Mouse (Mus musculus) G1E (cell line): ENCODE measurements around the gene Helb. TPM values are rescaled to one million over a fixed set of nuclear protein-coding genes. Genes with fewer than 3 reads are reported as not detected.

Experiments
- ATAC-seq: 2 replicates; pipeline ENCODE4 v1.8.0; 2016; ENCODE audit warnings: mild to moderate bottlenecking; ENCODE audit not compliant: insufficient number of reproducible peaks, poor library complexity, low FRiP score, severe bottlenecking; ENCODE audit errors: extremely low read depth
- DNase-seq: peaks from one replicate; pipeline ENCODE4 v3.0.0; 2012; ENCODE audit warnings: low spot score
- H3K27me3 ChIP-seq: 2 replicates; pipeline ENCODE4 v1.6.1; 2012; ENCODE audit warnings: mild to moderate bottlenecking, low read length, inconsistent platforms; ENCODE audit not compliant: insufficient read depth
- H3K36me3 ChIP-seq: replicated peaks from 2 replicates; pipeline ENCODE3; 2012; ENCODE audit warnings: mild to moderate bottlenecking, inconsistent platforms
- H3K4me1 ChIP-seq: 2 replicates; pipeline ENCODE4 v1.6.1; 2012; ENCODE audit warnings: low read depth, low read length, inconsistent platforms, mixed read lengths; ENCODE audit not compliant: insufficient read depth
- H3K4me3 ChIP-seq: 2 replicates; pipeline ENCODE4 v1.5.1; 2012; ENCODE audit warnings: low read depth, mild to moderate bottlenecking, inconsistent platforms, low read length, moderate library complexity, mixed read lengths
- H3K9me3 ChIP-seq: replicated peaks from 2 replicates; pipeline ENCODE4 v1.6.1; 2012; ENCODE audit warnings: inconsistent platforms
- CTCF ChIP-seq: IDR thresholded peaks from 2 replicates; pipeline ENCODE4 v1.5.1; 2012; ENCODE audit warnings: low read depth, low read length, inconsistent platforms, mixed read lengths
- GATA1 ChIP-seq: IDR thresholded peaks from 2 replicates; pipeline ENCODE4 v1.6.1; 2012; ENCODE audit warnings: borderline replicate concordance, low read length, inconsistent platforms, mixed read lengths
- GATA2 ChIP-seq: IDR thresholded peaks from 2 replicates; pipeline ENCODE4 v1.6.1; 2012; ENCODE audit warnings: low read depth, low read length, inconsistent platforms, borderline replicate concordance
- POLR2AphosphoS5 ChIP-seq: IDR thresholded peaks from 2 replicates; pipeline ENCODE4 v1.6.1; 2012; ENCODE audit warnings: low read depth, low read length, inconsistent platforms; ENCODE audit not compliant: insufficient replicate concordance
- TAL1 ChIP-seq: conservative IDR thresholded peaks from 2 replicates; pipeline ENCODE4 v1.6.1; 2012; ENCODE audit warnings: low read depth, low read length, inconsistent platforms, mixed read lengths
- polyA plus RNA-seq: library from polyadenylated mRNA; stranded (reverse); fragments of >175 nt; gene quantifications from 2 replicates; pipeline ENCODE4 v1.2.3, GENCODE M21; 2012
- total RNA-seq, 2 experiments: library from RNA; stranded (forward) in 1 of 2; stranded (reverse) in 1 of 2; fragments of 200-1000 nt in 1 of 2; fragments of >200 nt in 1 of 2; fragmentation: Nextera tagmentation in 1 of 2; gene quantifications; 2 replicates each; pipeline ENCODE4 v1.2.3; 2014 to 2017

Helb gene
- total RNA-seq (2014; fragmentation: Nextera tagmentation) (44.8 and 58.5 TPM in 2 replicates), total RNA-seq (2017) (47.7 and 51.0 TPM in 2 replicates), polyA plus RNA-seq (10.6 and 16.4 TPM in 2 replicates)

DNA sequence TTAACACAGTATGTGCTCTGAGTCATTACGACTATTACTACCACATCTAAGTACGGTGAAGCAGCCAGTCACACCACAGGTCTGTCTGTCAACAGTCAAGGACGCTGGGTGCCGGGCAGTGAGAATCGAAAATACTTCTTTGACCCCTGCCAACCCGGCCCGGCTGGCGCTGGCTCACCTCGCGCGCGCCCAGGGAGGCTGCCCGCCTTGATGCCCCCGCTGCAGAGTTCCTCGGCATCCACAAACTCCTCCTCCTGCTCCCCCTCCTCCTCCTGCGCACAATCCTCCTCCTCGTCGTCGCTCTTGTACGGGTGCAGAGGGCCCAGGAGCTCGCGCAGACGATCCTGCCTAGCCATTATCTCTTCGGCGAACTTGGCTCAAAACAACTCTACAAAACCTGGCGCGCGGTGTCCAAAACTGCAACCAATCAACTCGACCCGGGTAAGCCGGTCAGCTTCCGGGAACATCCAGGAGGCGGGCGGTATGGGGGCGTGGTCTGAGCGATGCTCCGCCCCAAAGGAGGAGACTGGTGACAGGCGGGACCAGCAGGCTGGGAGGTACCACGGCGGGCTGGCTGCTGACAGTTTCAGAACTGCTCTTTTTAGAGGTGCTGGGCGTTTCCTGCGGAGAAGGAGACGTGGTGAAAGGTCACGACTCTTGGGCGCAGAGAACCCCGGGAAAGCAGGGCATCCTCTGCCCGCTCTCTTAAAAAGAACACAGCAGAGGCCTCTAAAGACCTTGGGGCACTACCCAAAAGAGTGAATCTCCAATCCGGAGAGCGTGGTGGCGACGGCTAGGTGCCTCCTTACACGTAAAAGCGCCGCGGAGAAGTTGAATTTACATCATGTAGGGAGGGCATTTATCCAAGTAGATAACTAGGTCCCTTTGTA lies at the start of gene Helb:
Gene Helb (minus strand): TSS at position 481 of the 890 bp plus-strand sequence.
- H3K36me3 ChIP-seq: peaks cover 37% of the 10 kb centered on the region

DNA sequence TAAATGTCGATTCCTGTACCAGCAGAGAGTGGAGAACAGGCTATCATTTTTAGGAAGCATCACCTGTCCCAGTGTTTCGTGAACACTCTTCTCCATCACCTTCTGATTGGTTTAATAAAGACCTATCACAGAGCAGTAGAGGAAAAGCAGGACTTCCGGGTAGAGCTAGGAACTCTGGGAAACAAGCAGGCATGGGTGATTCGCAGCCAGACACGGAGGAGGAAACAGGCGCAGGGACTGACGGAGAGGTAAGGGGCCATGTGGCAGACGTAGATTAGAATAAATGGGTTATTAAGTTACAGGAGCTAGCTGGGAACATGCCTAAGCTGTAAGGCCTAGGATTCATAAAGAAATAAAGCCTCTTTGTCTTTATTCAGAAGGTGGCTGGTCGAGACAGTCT lies 47.7 kb upstream of the Helb start:
- H3K4me1 ChIP-seq: peaks cover 40% of the 10 kb centered on the region
- no peaks in the 10 kb centered on the region for H3K9me3 ChIP-seq
- peak; percentile 65 for DNase-seq
- no peaks in the 10 kb centered on the region for H3K27me3 ChIP-seq
- TF ChIP-seq CTCF (no peak), TAL1 (0 out of 2 replicates have a peak, but pooled peaks have one; percentile 23)
- peaks cover 28% of the 10 kb centered on the region for H3K36me3 ChIP-seq
- peak overlapping the region; percentile 70 for H3K4me3 ChIP-seq
- ATAC-seq: peak; percentile 84

More for the DNA sequence above, at the start of gene Helb:
- DNase-seq (peak; percentile 95), ATAC-seq (peak; percentile 94)
- Histone ChIP-seq H3K9me3 (no peaks in the 10 kb centered on the region), H3K4me1 (peaks cover 15% of the 10 kb centered on the region), H3K4me3 (peak within 1 kb of the TSS; percentile 85), H3K27me3 (no peaks in the 10 kb centered on the region)
- no peak for TF ChIP-seq GATA2
- no peak for TF ChIP-seq CTCF
- TF ChIP-seq POLR2AphosphoS5: no peak
- TF ChIP-seq TAL1: no peak
- TF ChIP-seq GATA1: no peak

DNA sequence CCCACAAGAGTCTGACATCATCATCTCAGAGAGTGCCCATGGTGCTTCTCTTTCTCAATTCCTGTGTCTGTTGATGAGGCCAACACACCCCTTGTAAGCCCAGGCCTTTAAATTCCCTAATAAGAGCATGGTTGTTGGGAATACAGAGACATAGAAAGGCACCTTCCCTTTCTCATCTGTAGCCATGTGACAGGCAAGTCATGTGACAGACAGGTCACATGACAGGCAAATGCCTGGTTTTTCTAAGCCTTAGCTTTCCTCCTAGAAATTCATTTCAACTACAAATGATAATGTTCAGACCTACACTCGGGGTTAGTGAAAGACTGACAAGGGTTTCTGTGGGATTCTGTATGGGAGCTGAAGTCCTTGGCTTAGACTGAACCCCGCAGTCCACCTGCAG lies 41.1 kb upstream of the Helb start:
- no peaks in the 10 kb centered on the region for H3K36me3 ChIP-seq
- no peak for ATAC-seq
- TF ChIP-seq CTCF: no peak
- no peak for TF ChIP-seq POLR2AphosphoS5
- TF ChIP-seq GATA1: no peak
- no peak for TF ChIP-seq TAL1
- no peak for TF ChIP-seq GATA2

DNA sequence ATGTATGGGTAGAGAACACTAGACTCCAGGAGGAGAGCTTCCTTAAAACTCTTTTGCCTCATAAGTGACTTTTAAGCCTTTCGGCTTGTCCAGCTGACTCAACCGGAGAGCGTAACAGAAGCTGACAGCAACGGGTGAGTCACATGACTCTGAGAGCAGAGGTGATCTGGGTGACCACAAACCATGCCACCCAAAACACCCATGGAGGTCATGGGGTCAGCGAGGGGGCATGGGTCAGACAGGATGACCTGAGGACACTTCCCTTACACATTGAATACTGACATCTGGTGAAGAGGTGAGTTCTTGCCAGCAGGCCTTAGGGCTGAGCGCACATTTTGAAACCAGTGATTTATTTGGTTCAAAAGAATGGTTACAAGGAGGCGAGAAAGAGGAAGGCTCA lies 38.9 kb upstream of the Helb start:
- no peaks in the 10 kb centered on the region for H3K36me3 ChIP-seq
- DNase-seq (no peak), ATAC-seq (no peak)
- H3K4me1 ChIP-seq: no peaks in the 10 kb centered on the region
- no peak for TF ChIP-seq CTCF
- TF ChIP-seq POLR2AphosphoS5: no peak
- TF ChIP-seq GATA1: no peak
- TF ChIP-seq GATA2: no peak
- no peak for TF ChIP-seq TAL1
- no peaks in the 10 kb centered on the region for H3K9me3 ChIP-seq
- H3K27me3 ChIP-seq: peaks cover 12% of the 10 kb centered on the region
- H3K4me3 ChIP-seq: no peak overlapping the region

More for the DNA sequence above, 41.1 kb upstream of the Helb start:
- no peak for DNase-seq
- H3K4me1 ChIP-seq: no peaks in the 10 kb centered on the region
- H3K4me3 ChIP-seq: no peak overlapping the region
- peaks cover 6% of the 10 kb centered on the region for H3K27me3 ChIP-seq
- no peaks in the 10 kb centered on the region for H3K9me3 ChIP-seq

DNA sequence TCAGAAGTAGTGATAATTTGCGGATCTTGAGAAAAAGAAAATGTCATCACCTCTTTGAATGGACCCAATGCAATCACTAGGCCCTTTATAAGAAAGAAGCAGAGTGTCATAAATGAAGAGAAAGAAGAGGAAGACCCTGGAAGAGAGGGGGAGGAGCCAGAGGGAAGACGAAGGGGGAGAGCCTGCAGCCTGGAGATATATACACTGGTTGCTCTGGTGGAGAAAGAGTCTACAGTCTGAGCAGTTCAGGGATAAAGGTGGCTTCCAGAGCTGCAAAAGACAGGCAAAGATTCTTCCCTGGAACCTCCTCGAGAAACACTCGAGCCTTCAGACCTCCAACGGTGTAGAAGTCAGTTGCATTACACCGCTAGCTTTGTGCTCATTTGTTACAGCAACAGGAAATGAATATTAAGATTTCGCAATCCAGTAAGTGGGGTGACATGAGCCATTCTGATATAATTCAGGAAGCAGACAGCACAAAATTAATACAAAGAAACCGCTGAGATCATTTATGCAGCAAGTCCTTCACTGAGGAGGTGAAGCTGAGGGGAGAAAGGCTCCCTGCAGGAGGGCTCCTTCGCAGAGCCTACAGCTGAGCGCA lies 28.2 kb upstream of the Helb start:
- Histone ChIP-seq H3K36me3 (no peaks in the 10 kb centered on the region), H3K27me3 (peaks cover 8% of the 10 kb centered on the region; the same call in 1 of the 2 replicates), H3K4me1 (peaks cover 22% of the 10 kb centered on the region), H3K9me3 (no peaks in the 10 kb centered on the region), H3K4me3 (no peak overlapping the region; the same call in 1 of the 2 replicates)
- TF ChIP-seq GATA2 (no peak), GATA1 (no peak), POLR2AphosphoS5 (no peak), TAL1 (no peak), CTCF (no peak)
- peak; percentile 61 for ATAC-seq
- no peak for DNase-seq

DNA sequence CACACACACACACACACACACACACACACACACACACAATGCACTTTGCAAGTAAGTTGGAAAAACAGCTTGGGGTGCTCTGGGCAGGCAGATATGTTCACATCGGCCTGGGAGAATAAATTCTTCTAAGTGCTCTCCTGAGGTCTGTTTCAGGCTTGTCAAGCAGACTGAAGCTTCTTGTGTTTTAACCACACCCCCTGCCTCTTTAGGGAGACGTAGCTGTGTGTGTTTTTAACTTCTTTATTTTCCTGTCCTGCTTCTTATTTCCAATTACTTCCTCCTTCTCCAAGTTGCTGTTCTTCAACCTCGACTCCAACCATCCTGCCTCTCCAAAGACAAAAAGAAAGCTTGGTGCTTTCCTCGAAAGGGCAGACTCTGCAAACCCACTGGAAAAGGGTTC lies 27.4 kb upstream of the Helb start:
- Histone ChIP-seq H3K36me3 (no peaks in the 10 kb centered on the region), H3K9me3 (no peaks in the 10 kb centered on the region), H3K4me3 (no peak overlapping the region), H3K27me3 (0 out of 2 replicates have a peak, but pooled peaks cover 5% of the 10 kb centered on the region), H3K4me1 (peaks cover 24% of the 10 kb centered on the region)
- no peak for DNase-seq
- no peak for TF ChIP-seq CTCF
- no peak for TF ChIP-seq GATA2
- TF ChIP-seq GATA1: no peak
- no peak for TF ChIP-seq TAL1
- TF ChIP-seq POLR2AphosphoS5: no peak
- ATAC-seq: no peak
